ENCODE assay signal across 24 mouse cellular contexts in the genomic region with DNA sequence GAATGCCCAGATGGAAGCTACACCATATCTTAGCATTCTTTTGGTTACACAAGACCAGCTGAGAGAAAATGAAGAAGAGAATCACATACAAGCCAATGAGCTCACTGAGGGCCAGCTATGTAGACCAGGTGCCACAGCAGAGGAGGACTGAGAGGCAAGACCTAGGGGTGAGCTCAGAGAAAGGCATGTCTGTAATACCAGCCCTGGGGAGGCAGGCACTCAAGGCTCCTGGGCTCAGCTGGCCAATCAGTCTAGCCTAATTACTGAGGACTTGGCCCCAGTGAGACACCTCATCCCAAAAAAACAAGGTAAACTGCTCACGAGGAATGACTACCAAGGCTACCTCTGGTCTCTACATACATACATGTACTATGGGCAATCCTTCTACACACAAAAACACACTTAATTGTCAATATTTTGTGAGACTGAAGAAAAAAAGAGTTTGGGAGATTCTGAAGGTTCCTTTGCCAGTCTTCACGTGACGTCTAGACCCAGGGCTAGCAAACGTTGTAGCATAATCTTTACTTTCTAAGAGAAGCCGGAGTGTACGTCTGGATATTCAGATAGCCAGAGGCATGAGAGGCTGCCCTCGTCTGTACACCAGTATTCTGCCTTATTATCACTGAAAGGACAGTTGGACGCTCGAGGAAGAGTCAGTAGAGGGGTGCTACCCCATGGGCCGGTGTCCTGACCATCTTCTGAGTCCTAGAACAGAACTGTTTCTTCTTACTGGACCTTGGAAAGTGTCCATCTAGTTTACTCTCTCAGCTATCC. TPM values are rescaled to one million over a fixed set of nuclear protein-coding genes. Genes with fewer than 3 reads are reported as not detected.
A peak's percentile ranks its signal among the peaks of the same experiment; 100 is the strongest.
DNase-seq lines count a peak whose midpoint lies in the region; ATAC-seq lines count a peak whose summit lies in the region.
"Had no signal": no experiment of that assay in that cellular context is flagged by ENCODE, and none has a peak within 500 bp of the region (broad histone marks: within the 10 kb centered on the region; RNA-seq: fewer than 3 reads in every experiment).

No protein-coding gene starts in this region.

- H3K4me3 ChIP-seq in kidney, embryonic 14.5 days (ENCODE audit: low read length), result no peak overlapping the region
- no peak overlapping the region for H3K4me3 ChIP-seq in liver, embryonic 13.5 days (replicated peaks)
- H3K4me3 ChIP-seq: embryonic facial prominence, embryonic 12.5 days; forebrain, embryonic 13.5 days; gastrocnemius, adult 2 months; heart, embryonic 10.5 days; hindbrain, embryonic 12.5 days had no signal

- 89% methylated on average over 10 of the region's 10 CpGs for WGBS in kidney, embryonic 14.5 days
- 46% methylated on average over 10 of the region's 10 CpGs for WGBS in liver, embryonic 13.5 days (ENCODE audit: insufficient replicate concordance)

- no peak overlapping the region for H3K9ac ChIP-seq in kidney, embryonic 14.5 days (ENCODE audit: low read depth, low read length)
- H3K9ac ChIP-seq in liver, embryonic 13.5 days, result no peak overlapping the region
- H3K9ac ChIP-seq: embryonic facial prominence, embryonic 12.5 days; forebrain, embryonic 13.5 days; forebrain, postnatal 0 days; hindbrain, embryonic 12.5 days had no signal

- no peaks in the 10 kb centered on the region for H3K9me3 ChIP-seq in kidney, embryonic 14.5 days (ENCODE audit: control insufficient read depth, low read length)
- H3K9me3 ChIP-seq in liver, embryonic 13.5 days (replicated peaks), result no peaks in the 10 kb centered on the region
- H3K9me3 ChIP-seq: embryonic facial prominence, embryonic 12.5 days; forebrain, embryonic 13.5 days; heart, embryonic 10.5 days; hindbrain, embryonic 12.5 days had no signal

- no peak overlapping the region for H3K4me2 ChIP-seq in kidney, embryonic 14.5 days (replicated peaks; ENCODE audit: low read depth, low read length)
- H3K4me2 ChIP-seq in liver, embryonic 13.5 days, result no peak overlapping the region
- H3K4me2 ChIP-seq: embryonic facial prominence, embryonic 12.5 days; forebrain, embryonic 13.5 days; hindbrain, embryonic 12.5 days had no signal

- peak; percentile 1 for DNase-seq in kidney, adult 18-20 months
- DNase-seq in liver, embryonic 13.5 days, result peak; percentile 36
- no peak for DNase-seq in neural tube, embryonic 10.5 days (ENCODE audit: extremely low spot score, low spot score)
- DNase-seq in spleen, adult 18-20 months, result no peak
- DNase-seq: adrenal gland, adult 8-10 months; adrenal gland, postnatal 36 days; cerebellum, adult 8-10 months; cerebellum, postnatal 25 days; forebrain, postnatal 0 days; gastrocnemius, adult 2 months; gastrocnemius, postnatal 25 days; heart, postnatal 10 days; heart, postnatal 4 days had no signal

- no peak overlapping the region for H3K27ac ChIP-seq in kidney, embryonic 14.5 days (ENCODE audit: low read depth, low read length)
- H3K27ac ChIP-seq in liver, embryonic 13.5 days, result 0 out of 2 replicates have a peak overlapping the region, but pooled peaks have one; percentile 2
- H3K27ac ChIP-seq: embryonic facial prominence, embryonic 12.5 days; forebrain, embryonic 13.5 days; gastrocnemius, adult 2 months; heart, embryonic 10.5 days; hindbrain, embryonic 12.5 days had no signal

- H3K4me1 ChIP-seq in kidney, embryonic 14.5 days (ENCODE audit: control insufficient read depth, insufficient read depth, low read length), result no peaks in the 10 kb centered on the region
- peaks cover 21% of the 10 kb centered on the region for H3K4me1 ChIP-seq in liver, embryonic 13.5 days (replicated peaks)
- H3K4me1 ChIP-seq: forebrain, embryonic 13.5 days; hindbrain, embryonic 12.5 days had no signal

- ATAC-seq in kidney, embryonic 14.5 days (ENCODE audit: low FRiP score, low TSS enrichment), result no peak
- ATAC-seq in erythroblast, adult 5-6 weeks (replicated peaks; ENCODE audit: low FRiP score, poor library complexity, severe bottlenecking), result peak; percentile 81
- peak; percentile 79 for ATAC-seq in liver, embryonic 13.5 days (ENCODE audit: low read depth)
- peak; percentile 49; the same call in 1 of the 2 replicates for ATAC-seq in megakaryocyte progenitor cell, adult 5-6 weeks (replicated peaks; ENCODE audit: poor library complexity)
- ATAC-seq: activated CD4-positive, CD25-positive, alpha-beta regulatory T cell, adult 4 months; forebrain, embryonic 13.5 days; forebrain, postnatal 0 days; hindbrain, embryonic 16.5 days; Patski had no signal

- H3K36me3 ChIP-seq in kidney, embryonic 14.5 days (ENCODE audit: control insufficient read depth, insufficient read depth, low read length), result no peaks in the 10 kb centered on the region
- H3K36me3 ChIP-seq in liver, embryonic 13.5 days, result no peaks in the 10 kb centered on the region
- H3K36me3 ChIP-seq: embryonic facial prominence, embryonic 12.5 days; heart, embryonic 10.5 days; hindbrain, embryonic 12.5 days had no signal

- no peaks in the 10 kb centered on the region for H3K27me3 ChIP-seq in kidney, embryonic 14.5 days (ENCODE audit: control insufficient read depth, insufficient read depth, low read length)
- H3K27me3 ChIP-seq in liver, embryonic 13.5 days, result no peaks in the 10 kb centered on the region
- H3K27me3 ChIP-seq: CH12.LX; embryonic facial prominence, embryonic 12.5 days; forebrain, embryonic 13.5 days; hindbrain, embryonic 12.5 days; Patski had no signal

RNA-seq across cellular contexts. Expression of a gene that starts 34.7 kb away (rescaled TPM):
- 85.7 and 92.5 TPM in 2 replicates for polyA plus RNA-seq in kidney, embryonic 14.5 days (2014; fragmentation: Nextera tagmentation; extraction: Ambion mirVana)
- total RNA-seq in erythroblast, adult 5-6 weeks (2015; ENCODE audit: low replicate concordance), result 89.2 and 183 TPM in 2 replicates
- 48.5 and 162 TPM in 2 replicates for total RNA-seq in erythroblast, adult 5-6 weeks (2017; ENCODE audit: low replicate concordance)
- 48.8 and 51.9 TPM in 2 replicates for polyA plus RNA-seq in liver, embryonic 13.5 days (2015; fragmentation: Nextera tagmentation; extraction: Ambion mirVana)
- 475 and 483 TPM in 2 replicates for total RNA-seq in megakaryocyte progenitor cell, adult 5-6 weeks (2015)
- 228 and 280 TPM in 2 replicates for total RNA-seq in megakaryocyte progenitor cell, adult 5-6 weeks (2017)

RNA-seq across cellular contexts. Expression of a gene that starts 51.9 kb away (rescaled TPM):
- polyA plus RNA-seq in kidney, embryonic 14.5 days (2014; fragmentation: Nextera tagmentation; extraction: Ambion mirVana), result 18.3 and 22.0 TPM in 2 replicates
- 7.9 and 19.0 TPM in 2 replicates for total RNA-seq in erythroblast, adult 5-6 weeks (2015; ENCODE audit: low replicate concordance)
- total RNA-seq in erythroblast, adult 5-6 weeks (2017; ENCODE audit: low replicate concordance), result 3.6 and 7.2 TPM in 2 replicates
- 11.3 and 11.6 TPM in 2 replicates for polyA plus RNA-seq in liver, embryonic 13.5 days (2015; fragmentation: Nextera tagmentation; extraction: Ambion mirVana)
- 43.3 and 48.4 TPM in 2 replicates for total RNA-seq in megakaryocyte progenitor cell, adult 5-6 weeks (2015)
- 16.2 and 27.8 TPM in 2 replicates for total RNA-seq in megakaryocyte progenitor cell, adult 5-6 weeks (2017)

Comparison
In these comparisons a context has a peak if more than half of its experiments do, and no peak if none do; other contexts are left out.
1. DNase-seq: peak in kidney, adult 18-20 months (single experiment) and liver, embryonic 13.5 days (single experiment); none in neural tube, embryonic 10.5 days (single experiment) and spleen, adult 18-20 months (0 of 2).